Mouse (Mus musculus) spleen, adult 2 months (tissue): ENCODE data around the gene Dapp1.

Experiments used
- CTCF ChIP-seq: fragments of 200-500 bp; IDR thresholded peaks from 2 replicates; pipeline ENCODE4 v1.5.1; 2011; ENCODE audit warnings: mild to moderate bottlenecking, inconsistent platforms; ENCODE audit not compliant: insufficient read depth, insufficient read length, insufficient replicate concordance; ENCODE audit errors: extremely low read depth
- POLR2A ChIP-seq: fragments of 200-500 bp; IDR thresholded peaks from 2 replicates; pipeline ENCODE4 v1.6.1; 2011; ENCODE audit warnings: low read depth, low read length, inconsistent platforms

DNA sequence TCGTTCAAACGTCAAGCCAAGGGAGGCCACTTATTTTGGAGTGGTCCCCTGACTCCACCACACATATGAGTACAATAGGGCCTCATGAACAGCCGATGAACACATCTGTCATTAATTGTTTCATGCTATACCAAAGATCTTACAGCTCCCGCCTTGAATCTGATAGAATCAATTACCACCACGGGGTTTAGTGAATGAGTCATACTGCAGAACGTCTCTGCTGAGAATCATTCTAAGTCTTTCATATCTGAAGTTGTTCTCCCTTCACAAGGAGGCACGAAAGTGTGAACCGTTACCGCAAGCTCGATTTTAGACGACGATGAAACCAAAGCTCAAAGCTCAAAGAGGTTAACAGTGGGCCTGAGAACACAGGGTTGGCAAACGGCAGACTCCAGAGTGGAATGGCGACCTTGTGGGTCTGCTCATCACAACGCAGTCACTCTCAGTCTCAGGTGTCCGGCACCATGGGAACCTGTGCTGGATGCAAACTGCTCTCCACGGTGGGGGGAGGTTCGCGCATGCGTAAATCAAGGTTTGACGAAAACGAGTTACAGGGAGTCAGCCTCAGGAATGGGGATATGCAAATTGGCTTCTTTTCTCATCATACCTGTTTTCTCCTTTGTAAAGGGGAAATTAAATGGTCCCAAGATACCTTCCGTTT lies 27.0 kb downstream of the Dapp1 start:
- TF ChIP-seq POLR2A (no peak), CTCF (no peak)
